Mouse (Mus musculus): Measurements from ENCODE around the gene Ryr1.
"Not testable (repeated sequence)": the region's sequence is repeated elsewhere in the genome, so short reads cannot be mapped to it uniquely, and the experiment has no call there.

Ryr1 gene

DNA sequence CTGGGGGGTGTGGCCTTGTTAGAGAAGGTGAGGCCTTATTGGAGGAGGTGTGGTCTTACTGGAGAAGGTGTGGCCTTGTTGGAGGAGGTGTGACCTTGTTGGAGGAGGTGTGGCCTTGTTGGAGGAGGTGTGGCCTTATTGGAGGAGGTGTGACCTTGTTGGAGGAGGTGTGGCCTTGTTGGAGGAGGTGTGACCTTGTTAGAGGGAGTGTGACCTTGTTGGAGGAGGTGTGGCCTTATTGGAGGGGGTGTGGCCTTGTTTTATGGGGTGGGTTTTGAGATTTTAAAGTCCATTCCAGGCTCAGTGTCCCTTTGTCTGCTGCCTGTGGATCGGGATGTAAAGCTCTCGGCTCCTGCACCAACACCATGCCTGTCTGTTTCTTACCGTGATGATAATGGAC, 40.6 kb downstream of the Ryr1 start:
- DNase-seq (ENCODE audit: low spot score) = no peak

DNA sequence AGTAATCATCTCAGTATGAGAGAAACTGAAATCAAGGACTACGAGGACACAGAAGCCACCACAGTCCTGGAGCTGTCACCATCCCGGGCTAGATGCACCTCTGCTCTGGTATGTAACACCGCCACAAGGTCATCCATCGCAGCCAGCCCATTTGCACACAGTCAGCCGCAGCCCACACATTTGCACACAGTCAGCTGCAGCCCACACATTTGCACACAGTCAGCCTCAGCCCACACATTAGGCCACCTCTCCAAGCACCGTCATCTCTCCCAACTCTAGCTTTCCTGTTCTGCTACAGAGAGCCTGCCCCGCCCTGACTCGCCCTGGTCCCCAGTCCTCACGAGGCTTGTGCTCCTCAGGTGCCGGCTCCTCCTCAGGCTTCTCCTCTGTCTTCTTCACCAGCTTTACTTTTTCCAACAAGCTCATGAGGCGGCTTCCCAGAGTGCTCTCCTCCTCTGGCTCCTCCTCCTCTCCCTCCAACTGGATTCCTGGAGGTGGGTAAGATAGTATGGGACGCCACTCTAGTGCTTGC, 45.5 kb downstream of the Ryr1 start:
- DNase-seq (ENCODE audit: low spot score) = no peak

DNA sequence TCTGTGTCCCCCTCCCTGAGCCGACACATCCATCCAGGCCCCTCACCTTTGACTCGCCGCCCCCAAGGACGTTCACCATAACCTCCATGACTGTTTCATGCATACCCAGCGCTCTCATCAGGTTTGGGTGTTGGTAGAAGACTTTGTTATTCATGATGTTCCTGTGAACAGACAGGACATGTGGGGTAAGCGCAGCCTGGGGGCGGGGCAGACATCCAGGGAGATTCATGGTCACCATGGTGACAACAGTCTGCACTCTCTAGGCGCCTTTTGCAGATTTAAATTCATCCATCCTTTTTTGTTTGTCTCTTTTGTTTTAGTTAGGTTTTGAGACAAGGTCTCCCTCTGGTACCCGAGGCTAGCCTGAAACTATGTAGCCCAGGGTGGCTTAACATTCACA, 48.0 kb downstream of the Ryr1 start:
- DNase-seq (ENCODE audit: low spot score) = peak; percentile 47

DNA sequence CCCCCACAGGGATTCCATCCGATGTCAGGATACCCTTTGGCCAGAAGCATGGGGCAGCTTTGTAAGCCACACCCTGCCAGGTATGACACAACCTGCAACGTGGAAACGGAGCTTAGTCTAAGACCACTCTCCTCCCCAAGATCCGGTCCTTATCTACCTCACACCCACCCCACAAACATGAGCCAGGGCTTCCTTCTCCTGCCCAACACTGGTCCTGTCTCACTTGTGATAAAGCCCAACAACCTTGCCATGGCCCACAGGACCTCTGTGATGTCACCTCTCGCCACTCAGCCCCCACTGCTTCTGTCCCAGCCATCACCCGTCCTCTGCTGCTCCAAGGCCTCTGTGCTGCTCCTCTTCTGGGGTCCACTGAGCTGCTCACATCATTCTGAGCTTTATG, 49.8 kb downstream of the Ryr1 start:
- no peak for DNase-seq (ENCODE audit: low spot score)

DNA sequence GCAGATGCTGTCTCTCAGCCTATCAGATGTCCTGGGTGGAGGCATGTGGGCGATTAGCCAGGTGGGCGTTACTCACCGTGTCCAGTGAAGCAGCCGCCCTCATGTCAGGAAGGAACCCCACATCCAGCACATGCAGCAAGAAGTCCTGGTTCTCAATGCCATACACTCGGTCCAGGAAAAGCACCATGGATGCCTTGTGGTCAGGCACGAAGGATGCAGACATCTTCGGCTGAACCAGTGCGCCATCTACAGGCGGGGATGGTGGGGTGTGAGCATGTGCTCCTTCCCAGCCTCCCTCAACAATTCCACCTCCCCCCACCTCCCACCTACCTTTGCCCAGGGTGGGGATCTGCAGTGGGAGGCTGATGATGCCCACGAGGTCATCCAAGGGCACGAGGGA, 52.3 kb downstream of the Ryr1 start:
- DNase-seq (ENCODE audit: low spot score) = no peak

DNA sequence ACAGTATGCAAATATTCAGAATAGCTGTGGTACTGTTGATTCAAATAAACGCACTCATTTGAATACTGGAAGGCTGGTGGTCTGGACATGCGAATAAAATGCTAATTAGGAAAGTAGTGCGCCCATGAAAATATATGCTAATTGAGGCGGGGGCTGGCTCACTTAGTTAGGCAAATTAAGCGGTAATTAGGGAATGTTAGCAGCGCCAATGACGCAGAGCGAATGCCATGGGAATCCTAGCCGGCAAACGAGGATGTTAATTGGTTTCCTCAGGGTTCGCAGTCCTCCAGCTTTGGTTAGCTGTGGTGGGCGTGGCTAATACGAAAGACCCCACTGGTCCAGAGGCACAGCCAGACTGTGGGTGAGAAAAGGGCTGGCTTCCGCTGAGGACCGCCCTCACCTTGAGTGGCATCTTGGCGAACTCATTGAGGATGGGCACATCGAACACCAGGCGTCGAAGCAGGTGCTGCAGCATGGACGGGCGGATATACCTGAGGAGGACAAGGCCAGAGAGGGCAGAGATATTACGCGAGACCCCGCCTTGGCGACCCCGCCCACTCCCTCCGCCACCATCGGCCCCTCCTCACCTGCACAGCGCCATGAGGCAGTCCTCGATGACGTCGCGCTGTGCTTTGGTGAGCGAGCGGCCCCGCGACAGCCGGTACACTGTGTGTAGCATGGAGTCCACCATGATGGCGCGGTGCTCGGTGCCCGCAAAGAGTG, 53.6 kb downstream of the Ryr1 start:
- no peak for DNase-seq (ENCODE audit: low spot score)

DNA sequence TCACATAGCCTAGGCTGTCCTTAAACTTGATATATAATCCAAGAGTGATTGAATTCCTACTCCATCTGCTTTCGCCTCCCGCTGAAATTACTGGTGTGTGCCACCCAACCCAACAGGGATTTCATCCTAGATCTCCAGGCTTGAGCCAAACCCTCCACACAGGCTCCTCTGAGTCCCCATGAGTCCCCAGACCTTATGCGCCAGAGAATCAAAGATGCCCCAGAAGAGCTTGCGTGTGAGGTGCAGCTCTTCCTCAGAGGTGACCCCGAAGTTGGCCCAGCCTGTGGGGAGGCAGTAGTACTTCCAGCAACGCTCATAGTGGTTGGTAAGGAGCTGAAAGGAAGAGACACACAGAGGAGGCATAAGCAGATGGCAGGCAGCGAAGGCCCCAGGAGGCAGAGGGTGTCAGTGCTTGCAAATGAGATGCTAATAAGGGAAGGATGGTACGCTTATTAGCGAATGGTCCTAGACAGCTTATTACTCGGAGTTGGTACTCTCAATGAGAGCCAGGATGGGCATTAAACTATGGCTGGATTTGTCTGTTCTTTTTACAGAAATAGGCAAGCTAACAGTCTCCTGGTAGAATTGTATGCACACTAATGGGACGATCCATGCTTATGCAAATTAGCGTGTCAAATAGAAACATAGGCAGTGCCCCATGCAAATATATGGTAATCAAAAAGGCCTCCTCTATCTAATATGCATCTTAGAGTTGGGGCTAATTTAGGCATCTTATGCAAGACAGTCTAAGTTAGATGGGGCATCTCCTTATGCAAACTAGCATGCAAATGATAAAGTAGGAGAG, 54.4 kb downstream of the Ryr1 start:
- DNase-seq (ENCODE audit: low spot score) = no peak

DNA sequence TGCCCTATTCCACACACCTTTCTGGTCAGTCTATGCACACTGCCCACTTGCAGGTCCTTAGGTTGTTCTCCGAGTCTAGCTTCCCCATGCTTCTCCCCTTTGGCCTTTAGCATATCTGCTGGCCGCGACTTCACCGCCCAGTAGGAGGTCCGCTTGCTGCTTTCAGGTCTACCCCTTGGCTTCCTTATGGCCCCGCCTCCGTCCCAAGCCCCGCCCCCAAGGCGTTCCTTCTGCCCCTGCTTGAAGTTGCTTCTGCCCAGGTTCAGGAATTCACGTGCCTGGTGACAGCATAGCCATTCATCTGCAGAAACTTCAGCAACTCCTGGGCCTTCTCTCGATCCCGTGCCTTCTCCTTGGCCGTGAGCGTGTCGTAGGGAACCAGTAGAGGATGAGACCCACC, 57.2 kb downstream of the Ryr1 start:
- no peak for DNase-seq (ENCODE audit: low spot score)

DNA sequence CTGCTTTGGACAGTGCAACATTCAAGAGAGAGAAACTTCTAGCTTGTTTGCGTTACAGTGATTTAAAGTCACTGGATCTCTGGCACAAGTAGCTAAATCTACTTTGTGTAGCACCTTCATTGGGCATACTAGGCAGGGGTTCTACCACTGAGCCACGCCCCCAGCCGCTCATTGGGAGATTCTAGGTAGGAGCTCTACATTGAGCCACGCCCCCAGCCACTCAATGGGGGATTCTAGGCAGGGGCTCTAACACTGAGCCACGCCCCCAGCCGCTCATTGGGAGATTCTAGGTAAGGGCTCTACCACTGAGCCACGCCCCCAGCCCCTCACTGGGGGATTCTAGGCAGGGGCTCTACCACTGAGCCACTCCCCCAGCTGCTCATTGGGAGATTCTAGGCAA, 61.5 kb downstream of the Ryr1 start:
- not testable (repeated sequence) for DNase-seq (ENCODE audit: low spot score)

DNA sequence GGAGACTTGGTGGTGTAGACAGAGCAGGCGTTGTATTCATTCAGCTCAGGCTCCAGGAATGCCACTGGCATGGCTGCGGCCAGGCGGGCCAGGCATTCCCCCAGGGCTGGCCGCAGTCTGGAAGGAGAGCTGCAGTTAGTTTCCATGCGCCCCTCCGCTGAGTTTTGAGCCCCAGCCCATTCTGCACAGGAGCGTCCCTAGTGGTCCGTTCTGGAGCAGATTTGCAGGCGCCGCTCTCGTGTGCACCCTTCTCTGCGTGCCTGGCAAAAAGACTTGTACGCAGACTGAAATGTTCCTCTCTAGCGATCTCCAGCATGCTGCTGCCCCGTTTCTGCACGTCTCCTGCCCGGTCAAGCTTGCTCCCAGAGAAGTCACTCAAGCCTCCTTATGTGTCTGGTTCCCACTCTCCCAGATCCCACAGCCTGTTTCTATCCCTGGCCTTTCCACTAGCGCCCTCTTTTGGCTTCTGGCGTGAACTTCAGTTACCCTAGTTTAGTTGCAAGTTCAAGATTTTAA, 63.4 kb downstream of the Ryr1 start:
- no peak for DNase-seq (ENCODE audit: low spot score)

DNA sequence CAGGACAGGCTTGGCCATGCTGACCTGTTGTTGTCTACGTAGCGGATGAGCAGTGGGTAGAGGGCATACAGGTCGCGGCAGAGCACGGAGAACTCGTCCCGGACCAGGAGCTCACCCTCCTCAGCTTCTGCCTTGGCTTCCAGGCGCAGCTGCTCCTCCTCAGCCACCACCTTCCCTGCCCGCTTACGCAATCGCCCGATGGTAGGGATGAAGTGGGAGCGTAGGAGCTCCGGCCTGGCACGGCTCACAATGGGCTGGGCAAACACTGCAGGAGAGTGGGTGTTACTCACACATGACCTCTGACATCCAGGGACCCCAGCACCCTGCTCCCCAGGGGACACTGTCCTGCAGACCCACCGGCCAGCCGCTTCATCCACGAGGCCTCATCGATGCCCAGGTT, 65.5 kb downstream of the Ryr1 start:
- DNase-seq (ENCODE audit: low spot score) = no peak

DNA sequence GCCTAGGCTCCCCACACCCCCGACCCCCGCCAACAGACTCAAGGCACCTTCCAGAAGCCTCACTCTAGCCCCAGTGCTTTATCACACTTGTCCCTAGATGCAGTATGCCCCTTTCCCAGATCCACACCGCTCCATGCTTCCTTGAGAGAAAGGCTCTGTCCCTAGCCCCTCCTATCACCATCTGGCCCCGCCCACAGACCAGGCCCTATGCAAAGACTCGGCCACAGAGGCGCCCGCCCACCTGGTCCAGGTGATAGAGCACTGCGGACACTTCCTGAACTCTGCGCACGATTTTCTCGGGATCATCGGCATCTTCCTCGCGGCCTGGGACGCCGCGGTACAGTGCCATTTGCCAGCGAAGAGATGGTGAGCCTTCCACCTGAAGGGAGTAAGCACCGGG, 72.2 kb downstream of the Ryr1 start:
- no peak for DNase-seq (ENCODE audit: low spot score)

DNA sequence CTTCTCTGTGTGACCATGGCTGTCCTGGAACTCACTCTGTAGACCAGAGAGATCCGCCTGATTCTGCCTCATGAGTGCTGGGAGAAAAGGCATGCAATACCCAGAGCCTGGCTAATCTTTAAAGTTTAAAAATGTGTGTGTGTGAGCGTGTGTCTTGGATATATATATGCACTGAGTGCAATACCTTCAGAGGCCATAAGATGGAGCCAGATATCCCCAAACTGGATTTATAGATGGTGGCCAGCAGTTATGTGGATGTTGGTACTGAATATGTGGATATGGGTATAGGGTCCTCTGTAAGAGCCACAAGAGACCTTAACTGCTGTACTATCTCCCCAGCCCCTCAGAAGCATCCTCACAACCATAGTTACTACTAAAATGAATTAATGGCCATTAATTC, 74.2 kb downstream of the Ryr1 start:
- DNase-seq (ENCODE audit: low spot score) = peak; percentile 43

DNA sequence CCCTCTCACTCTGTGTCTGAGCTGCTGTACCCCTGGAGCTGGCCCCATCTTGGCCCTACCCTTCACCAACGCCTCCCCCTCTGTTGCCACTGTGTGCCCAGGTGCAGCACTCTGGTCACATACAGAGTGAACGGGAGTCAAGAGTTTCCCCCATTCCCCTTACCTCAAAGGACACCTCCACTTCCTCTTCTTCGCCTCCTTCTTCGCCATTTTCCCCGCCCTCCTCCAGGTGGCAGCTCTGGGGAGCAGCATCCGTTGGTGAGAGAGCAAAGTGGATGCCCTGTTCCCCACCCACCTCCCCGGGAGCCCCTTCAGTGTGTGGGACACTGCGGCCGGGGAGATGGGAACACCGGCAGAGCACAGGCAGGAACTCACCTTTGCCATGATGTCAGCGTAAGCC, 76.4 kb downstream of the Ryr1 start:
- DNase-seq (ENCODE audit: low spot score) = no peak

DNA sequence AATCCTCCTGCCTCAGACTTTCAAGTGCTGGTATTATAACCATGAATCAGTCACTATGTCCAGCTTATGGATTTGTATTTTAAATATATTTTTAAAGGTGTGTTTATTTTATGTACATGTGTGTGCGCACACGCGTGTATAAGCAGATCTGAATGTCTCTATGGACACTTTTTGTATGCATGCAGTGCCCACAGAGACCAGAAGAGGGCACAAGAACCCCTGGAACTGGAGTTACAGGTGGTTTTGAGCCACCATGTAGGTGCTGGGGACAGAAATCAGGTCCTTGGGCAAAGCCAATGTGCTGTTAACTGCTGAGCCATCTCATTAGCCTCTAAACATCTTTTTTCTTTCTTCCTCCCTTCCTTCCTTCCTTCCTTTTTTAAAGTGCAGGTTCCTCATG, 76.9 kb downstream of the Ryr1 start:
- no peak for DNase-seq (ENCODE audit: low spot score)

DNA sequence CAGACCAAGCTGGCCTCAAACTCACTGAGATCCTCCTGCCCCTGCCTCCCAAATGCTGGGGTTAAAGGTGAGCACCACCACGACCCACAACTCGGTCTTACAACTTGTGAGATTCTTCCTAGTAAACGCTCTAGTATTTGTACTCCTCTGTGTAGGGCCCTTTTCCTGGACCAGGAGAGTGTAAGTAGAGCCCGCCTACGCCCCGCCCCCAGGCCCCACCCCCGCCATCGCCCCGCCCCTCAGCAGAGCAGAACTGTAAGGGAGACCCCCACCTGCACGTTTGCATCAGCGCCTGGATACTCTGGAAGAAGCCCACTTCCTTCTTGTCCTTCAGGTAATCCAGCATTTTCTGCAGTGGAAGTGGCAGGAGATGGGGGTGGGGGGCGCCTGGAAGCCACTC, 78.4 kb downstream of the Ryr1 start:
- DNase-seq (ENCODE audit: low spot score) = no peak

DNA sequence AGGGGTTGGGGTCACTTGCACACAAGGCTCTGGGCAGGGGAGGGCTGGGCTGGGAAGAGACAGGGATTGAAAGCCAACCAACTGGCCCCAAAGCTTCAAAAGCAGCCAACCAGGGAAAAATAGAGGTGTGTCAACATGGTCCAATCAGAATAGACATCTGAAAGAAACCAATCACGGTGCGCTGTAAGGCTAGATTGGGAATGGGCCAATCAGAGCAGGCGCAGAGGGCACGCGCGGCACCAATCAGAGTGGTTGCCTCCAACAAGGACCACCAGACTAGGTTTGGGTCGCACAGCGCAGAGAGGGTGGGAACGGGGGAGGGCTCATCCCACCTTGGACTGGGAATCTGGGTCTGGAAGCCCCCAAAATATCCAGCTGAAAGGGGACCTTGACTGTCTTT, 80.7 kb downstream of the Ryr1 start:
- no peak for DNase-seq (ENCODE audit: low spot score)

DNA sequence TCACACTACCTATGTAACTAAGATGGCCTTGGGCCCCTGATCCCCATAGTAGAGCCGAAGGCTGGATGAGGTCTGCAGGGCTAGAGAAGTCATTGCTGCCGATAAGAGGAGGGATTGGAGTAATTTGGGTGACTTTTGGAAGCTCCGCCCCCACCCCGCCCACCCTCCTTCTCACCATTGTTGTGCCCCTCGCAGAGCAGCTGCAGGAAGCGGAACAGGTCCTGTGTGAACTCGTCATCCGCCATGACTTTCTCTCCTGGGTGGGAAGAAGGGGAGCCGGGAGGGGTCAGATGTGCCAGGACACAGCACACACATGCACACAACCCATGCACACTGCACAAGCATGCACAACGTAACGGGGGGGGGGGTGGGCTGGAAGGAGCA, 81.3 kb downstream of the Ryr1 start:
- no peak for DNase-seq (ENCODE audit: low spot score)

DNA sequence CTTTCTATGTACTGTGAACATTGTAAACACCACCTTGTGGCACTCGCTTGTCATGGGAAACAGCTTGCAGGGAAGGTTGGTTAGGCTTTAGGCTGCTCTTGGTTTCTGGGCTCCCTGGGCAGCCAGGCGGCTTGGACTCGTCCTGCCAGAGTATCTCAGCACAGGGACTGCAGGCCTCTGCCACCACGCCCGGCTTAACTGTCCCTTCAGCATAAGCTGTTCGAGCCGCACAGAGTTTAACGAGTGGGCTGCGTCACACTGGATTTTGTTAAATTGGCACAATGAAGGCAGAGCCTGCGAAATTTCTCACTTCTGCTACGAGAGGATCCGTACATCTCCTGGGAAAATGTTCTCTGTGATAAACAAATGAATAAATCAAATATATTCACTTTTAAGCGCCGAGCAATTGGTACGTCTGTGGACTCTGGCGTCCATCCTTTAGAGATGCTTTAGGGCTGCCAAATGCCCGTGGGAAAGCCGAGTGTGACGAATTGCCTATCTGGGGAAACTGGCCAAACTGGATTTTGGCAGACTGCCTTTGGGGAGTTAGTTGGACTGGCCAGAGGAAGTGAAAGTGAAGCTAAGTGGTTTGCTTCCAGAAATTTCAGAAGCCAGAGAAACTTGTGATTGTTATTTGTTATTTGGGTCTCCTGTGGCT, 81.8 kb downstream of the Ryr1 start:
- DNase-seq (ENCODE audit: low spot score) = no peak

DNA sequence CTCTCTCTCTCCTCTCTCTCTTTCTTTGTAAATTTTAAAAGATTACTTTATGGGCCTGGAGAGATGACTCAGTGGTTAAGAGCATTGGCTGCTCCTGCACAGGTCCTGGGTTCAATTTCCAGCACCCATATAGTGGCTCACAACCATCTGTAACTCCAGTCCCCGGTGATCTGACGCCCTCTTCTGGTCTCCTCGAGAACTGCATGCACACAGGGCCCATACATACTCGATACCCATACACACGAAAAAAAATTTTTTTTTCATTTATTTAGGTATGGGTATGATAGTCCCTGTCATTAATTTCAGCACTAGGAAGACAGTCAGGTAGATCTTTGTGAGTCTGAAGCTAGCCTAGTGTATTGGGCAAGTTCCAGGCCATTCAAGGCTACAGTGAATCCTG, 83.8 kb downstream of the Ryr1 start:
- no peak for DNase-seq (ENCODE audit: low spot score)

DNA sequence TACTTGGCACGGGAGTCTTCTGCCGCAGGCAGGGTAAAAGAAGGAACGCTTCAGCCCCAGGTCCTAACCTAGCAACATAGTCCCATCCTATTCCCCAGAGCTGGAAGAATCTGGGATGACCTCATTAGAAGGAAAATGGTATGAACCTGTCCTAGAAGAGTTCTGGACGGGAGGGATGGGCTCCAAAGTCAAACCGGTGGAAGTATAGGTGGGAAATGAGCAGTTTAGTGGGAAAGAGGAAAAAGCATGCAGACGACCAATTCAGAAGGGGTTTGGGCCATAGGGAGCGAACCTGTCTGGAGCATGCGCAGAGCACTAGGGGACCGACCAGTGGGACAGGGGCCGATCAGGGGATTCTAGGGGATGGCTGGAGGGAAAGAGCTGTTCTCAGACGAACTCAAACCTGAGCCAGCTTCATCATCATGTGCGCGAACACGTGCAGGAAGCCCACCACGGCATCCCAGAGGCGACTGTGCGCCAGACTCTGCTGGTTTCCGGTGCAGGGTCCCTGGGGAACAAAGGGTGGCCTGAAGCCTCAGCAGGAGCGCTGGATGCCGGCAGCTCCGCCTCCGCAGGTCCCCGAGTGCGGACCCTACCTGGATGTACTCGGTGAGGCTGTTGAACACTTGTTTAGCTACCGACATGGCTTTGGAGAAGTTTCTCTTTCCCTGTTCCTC, 84.9 kb downstream of the Ryr1 start:
- no peak for DNase-seq (ENCODE audit: low spot score)

DNA sequence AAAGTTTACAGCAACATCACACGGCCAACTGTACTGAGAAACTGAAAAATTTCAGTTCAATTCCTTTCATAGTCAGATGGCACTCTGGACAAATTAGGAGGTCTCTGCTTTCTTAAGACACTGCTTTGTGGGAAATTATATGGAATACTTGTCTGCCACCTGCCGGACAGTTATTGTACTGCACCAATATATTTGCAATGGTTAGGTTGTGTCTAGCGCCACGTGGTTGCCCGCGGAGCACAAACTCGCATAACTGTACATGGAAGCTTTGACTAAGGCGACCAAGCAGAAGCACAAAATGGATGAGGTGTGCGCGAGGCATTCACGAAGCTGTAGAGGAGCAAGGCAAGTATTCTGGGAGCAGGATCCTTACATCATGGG, 85.4 kb downstream of the Ryr1 start:
- peak; percentile 99 for DNase-seq (ENCODE audit: low spot score)
